Mouse (Mus musculus) inflammation-experienced regulatory T-cells, adult 16 weeks (primary cell): ENCODE results near the gene Pim2. TPM values are rescaled to one million over a fixed set of nuclear protein-coding genes. Genes with fewer than 3 reads are reported as not detected.

ENCODE experiments used
- polyA plus RNA-seq: library from polyadenylated mRNA; unstranded; fragments of 100-300 nt; shearing (Covaris generic); gene quantifications from one replicate; pipeline ENCODE4 v1.2.1, GENCODE M21; 2017

Pim2 gene
- polyA plus RNA-seq: 85.7 TPM

GRCm38 (mm10) chrX:7878007-7878419 lies at the start of gene Pim2:
Gene Pim2, plus strand, starts transcription at chrX:7878262.

GRCm38 (mm10) chrX:7841163-7842162 lies 36.6 kb upstream of the Pim2 start, which contains the start of gene Otud5:
Gene Otud5, plus strand, starts transcription at chrX:7841364.

GRCm38 (mm10) chrX:7883841-7884567 lies 5.9 kb downstream of the Pim2 start, which contains the start of gene Slc35a2:
Gene Slc35a2, plus strand, starts transcription at chrX:7884028.

GRCm38 (mm10) chrX:7898880-7899874 lies 21.1 kb downstream of the Pim2 start, which contains the start of the genes Pqbp1 and Timm17b:
Gene Pqbp1, minus strand, starts transcription at chrX:7899269.
Gene Timm17b, plus strand, starts transcription at chrX:7899357.

GRCm38 (mm10) chrX:7907735-7908134 lies 29.7 kb downstream of the Pim2 start, which contains the start of gene Gm10491:
Gene Gm10491, minus strand, starts transcription at chrX:7907835.

GRCm38 (mm10) chrX:7909242-7909641 lies 31.2 kb downstream of the Pim2 start, which contains the start of gene Gm10490:
Gene Gm10490, plus strand, starts transcription at chrX:7909542.

GRCm38 (mm10) chrX:7919601-7920383 lies 41.7 kb downstream of the Pim2 start, which contains the start of gene Pcsk1n:
Gene Pcsk1n, plus strand, starts transcription at chrX:7919822.

GRCm38 (mm10) chrX:7928270-7928790 lies 50.3 kb downstream of the Pim2 start, which contains the start of gene Eras:
Gene Eras, minus strand, starts transcription at chrX:7928607.

Other genes starting within 250 kb of the Pim2 start
- 18.7 TPM for gene Syp, start 239.8 kb upstream of the Pim2 start, polyA plus RNA-seq
- gene Prickle3, start 221.0 kb upstream of the Pim2 start, polyA plus RNA-seq: 43.5 TPM
- 122 TPM for gene Plp2, start 206.9 kb upstream of the Pim2 start, polyA plus RNA-seq
- gene Magix, start 197.0 kb upstream of the Pim2 start, polyA plus RNA-seq: not detected
- 87.5 TPM for gene Gpkow, start 181.1 kb upstream of the Pim2 start, polyA plus RNA-seq
- 79.9 TPM for gene Wdr45, start 163.9 kb upstream of the Pim2 start, polyA plus RNA-seq
- gene Gm45208, start 156.0 kb upstream of the Pim2 start, polyA plus RNA-seq: not detected
- gene Praf2, start 149.8 kb upstream of the Pim2 start, polyA plus RNA-seq: 40.0 TPM
- gene Ccdc120, start 127.4 kb upstream of the Pim2 start, polyA plus RNA-seq: 0.29 TPM
- gene Tfe3, start 115.7 kb upstream of the Pim2 start, polyA plus RNA-seq: 55.8 TPM
- 120 TPM for gene Gripap1, start 88.5 kb upstream of the Pim2 start, polyA plus RNA-seq
- gene Kcnd1, start 56.0 kb upstream of the Pim2 start, polyA plus RNA-seq: 1.6 TPM
- 22.0 TPM for gene Otud5, start 36.9 kb upstream of the Pim2 start, polyA plus RNA-seq
- 44.9 TPM for gene Slc35a2, start 5.8 kb downstream of the Pim2 start, polyA plus RNA-seq
- gene Pqbp1, start 21.0 kb downstream of the Pim2 start, polyA plus RNA-seq: 158 TPM
- 162 TPM for gene Timm17b, start 21.1 kb downstream of the Pim2 start, polyA plus RNA-seq
- gene Gm10491, start 29.6 kb downstream of the Pim2 start, polyA plus RNA-seq: not detected
- not detected for gene Gm10490, start 31.3 kb downstream of the Pim2 start, polyA plus RNA-seq
- not detected for gene Pcsk1n, start 41.6 kb downstream of the Pim2 start, polyA plus RNA-seq
- gene Eras, start 50.3 kb downstream of the Pim2 start, polyA plus RNA-seq: not detected
- 26.4 TPM for gene Hdac6, start 69.6 kb downstream of the Pim2 start, polyA plus RNA-seq
- gene Gata1, start 99.8 kb downstream of the Pim2 start, polyA plus RNA-seq: 39.8 TPM
- gene Glod5, start 140.2 kb downstream of the Pim2 start, polyA plus RNA-seq: not detected
- gene Suv39h1, start 196.5 kb downstream of the Pim2 start, polyA plus RNA-seq: 31.3 TPM
- 74.8 TPM for gene Was, start 212.2 kb downstream of the Pim2 start, polyA plus RNA-seq